Mouse (Mus musculus) v-Abl transformed pro-B cells (cell line): Measurements from ENCODE around the gene Sept3.
"Not testable (repeated sequence)": the region's sequence is repeated elsewhere in the genome, so short reads cannot be mapped to it uniquely, and the experiment has no call there.

Source experiments
- in situ Hi-C, 2 experiments: fragments of 400-800 bp; cut with MboI; formaldehyde crosslinking; loops; one replicate each; pipeline ENCODE4 v1.15.1; 2025; ENCODE audit not compliant: unreplicated experiment in 2 of 2

Sept3 gene

GRCm38 (mm10) chr15:82274593-82274926 is at the start of gene Sept3:
Gene Sept3 (plus strand): TSS chr15:82274893.
- in situ Hi-C loops: loop anchor here (10.0 to 25.0 kb wide), 3 partner anchors 650 to 1240 kb away; partner anchors contain the start of gene Ttll1 (in 2 of the 2)

DNA sequence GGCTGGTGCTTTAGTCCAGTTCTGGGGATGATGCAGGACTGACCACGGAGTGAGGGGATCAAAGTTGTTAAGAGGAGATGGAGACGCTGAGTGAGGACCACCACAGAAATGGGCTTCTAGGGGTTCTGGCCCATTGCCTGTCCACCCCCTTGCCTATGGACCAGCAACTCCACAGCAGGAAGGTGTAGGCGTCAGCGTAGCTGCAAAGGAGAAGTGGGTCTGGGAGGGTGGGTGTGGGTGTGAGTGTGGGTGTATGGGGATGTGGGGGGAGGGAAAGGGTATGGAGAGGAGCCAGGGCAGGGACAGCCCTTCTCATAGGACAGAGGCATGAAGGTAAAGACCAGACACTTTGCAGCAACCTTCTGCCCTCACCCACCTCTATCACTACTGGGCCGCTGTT is 48.9 kb upstream of the Sept3 start:
- in situ Hi-C loops: loop anchor here in 1 of 2 experiments (5.0 kb wide), 2 partner anchors 38 to 83 kb away; no protein-coding TSS in a partner anchor

GRCm38 (mm10) chr15:82229542-82230045 is 45.1 kb upstream of the Sept3 start:
- in situ Hi-C loops: loop anchor here (5.0 to 10.0 kb wide), 5 partner anchors 42 to 275 kb away; partner anchors contain the start of gene Mei1 (in 1 of the 2)

DNA sequence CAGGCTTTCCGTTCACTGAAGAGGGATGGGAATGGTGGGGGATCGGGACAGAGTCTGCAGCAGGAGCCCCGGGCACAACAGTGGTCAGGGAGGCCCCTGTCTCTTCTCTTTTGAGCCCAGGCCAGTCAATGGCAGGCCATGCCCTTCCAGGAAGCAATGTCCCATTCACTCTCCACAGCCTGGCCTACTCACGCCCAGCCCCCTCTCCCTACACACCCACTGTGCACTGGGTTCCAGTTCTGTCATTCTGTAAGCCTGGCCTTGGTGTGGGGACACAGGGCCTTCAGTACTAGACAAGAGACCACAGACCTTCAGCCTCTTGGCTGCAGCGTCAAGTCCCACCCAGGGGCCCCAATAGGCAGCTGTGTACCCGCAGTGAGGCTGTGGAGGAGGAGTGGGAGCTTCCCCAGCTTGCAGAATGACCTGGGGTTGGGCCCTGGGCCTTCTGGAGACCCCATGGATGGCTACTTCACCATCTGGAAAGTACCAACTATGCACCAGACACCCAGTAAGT is 44.5 kb upstream of the Sept3 start:
- in situ Hi-C loops: loop anchor here (5.0 to 10.0 kb wide), 3 partner anchors 93 to 275 kb away; partner anchors contain the start of gene Mei1 (in 1 of the 2)

- in situ Hi-C loops: loop anchor here (5.0 to 10.0 kb wide), 3 partner anchors 94 to 276 kb away; partner anchors contain the start of gene Mei1 (in 1 of the 2)
These were observed 43.6 kb upstream of the Sept3 start for GRCm38 (mm10) chr15:82231100-82231499.

GRCm38 (mm10) chr15:82231591-82232378 is 42.9 kb upstream of the Sept3 start:
- in situ Hi-C loops: loop anchor here (5.0 to 10.0 kb wide), 3 partner anchors 94 to 277 kb away; partner anchors contain the start of gene Mei1 (in 1 of the 2)

DNA sequence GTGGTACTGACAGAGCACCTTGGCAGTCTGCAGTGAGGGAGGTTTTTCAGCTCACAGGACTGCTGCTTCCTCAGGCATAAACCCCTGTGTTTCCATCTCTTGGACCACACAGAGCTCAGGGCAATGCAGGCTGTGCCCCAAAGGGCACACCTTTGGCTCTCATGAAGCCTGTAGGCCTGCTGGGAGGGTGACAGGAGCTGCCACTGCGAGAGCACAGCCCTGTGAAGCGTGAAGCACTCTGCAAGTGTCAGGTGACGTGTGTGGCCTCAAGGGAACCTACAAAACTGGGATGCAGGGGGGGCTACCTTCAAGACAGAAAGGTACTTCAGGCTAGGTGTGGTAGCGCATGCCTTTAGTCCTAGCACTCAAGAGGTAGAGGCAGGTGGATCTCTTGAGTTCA is 42.0 kb upstream of the Sept3 start:
- in situ Hi-C loops: loop anchor here (5.0 to 10.0 kb wide), 3 partner anchors 95 to 278 kb away; partner anchors contain the start of gene Mei1 (in 1 of the 2)

- in situ Hi-C loops: loop anchor here (5.0 to 10.0 kb wide), 2 partner anchors 168 to 281 kb away; partner anchors contain the start of gene Mei1 (in 1 of the 2)
These were observed 39.0 kb upstream of the Sept3 start for GRCm38 (mm10) chr15:82235661-82236060.

DNA sequence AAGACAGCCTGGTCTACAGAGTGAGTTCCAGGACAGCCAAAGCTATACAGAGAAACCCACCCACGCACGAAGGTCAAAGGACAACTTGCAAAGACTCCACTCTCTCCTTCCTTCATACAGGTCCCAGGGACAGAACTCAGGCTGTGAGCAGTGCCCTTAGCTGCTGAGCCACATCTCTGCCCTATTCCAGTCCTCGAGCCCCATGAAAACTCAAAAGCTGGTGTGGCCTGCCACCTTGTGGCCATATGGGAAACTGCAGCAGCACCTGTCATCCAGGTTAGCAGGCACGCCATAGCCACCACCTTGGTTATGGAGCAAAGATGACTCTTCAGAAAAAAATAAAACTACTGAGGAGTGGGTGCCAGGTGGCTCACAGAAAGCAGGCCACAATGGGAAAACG is 38.1 kb upstream of the Sept3 start:
- in situ Hi-C loops: loop anchor here (5.0 to 10.0 kb wide), 2 partner anchors 169 to 282 kb away; partner anchors contain the start of gene Mei1 (in 1 of the 2)

DNA sequence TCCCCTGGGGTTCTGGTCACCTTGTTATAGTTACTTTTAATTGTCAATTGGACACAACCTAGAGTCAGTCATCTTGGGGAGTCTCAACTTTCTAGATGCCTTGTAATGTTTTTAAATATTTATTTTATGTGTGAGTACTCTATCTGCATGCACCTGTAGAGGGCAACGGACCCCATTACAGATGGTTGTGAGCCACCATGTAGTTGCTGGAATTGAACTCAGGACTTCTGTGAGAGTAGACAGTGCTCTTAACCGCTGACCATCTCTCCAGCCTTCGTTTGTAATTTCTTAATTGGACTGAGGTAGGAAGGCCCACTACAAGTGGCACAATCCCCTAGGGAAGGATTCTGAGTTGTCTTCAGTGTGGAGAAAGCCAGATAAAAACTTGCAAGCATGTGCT is 31.4 kb upstream of the Sept3 start:
- in situ Hi-C loops: no loop called here

- in situ Hi-C loops: no loop called here
These were observed 31.0 kb upstream of the Sept3 start for GRCm38 (mm10) chr15:82243742-82244114.

- in situ Hi-C loops: no loop called here
These were observed 30.4 kb upstream of the Sept3 start, which contains the start of gene Cenpm for GRCm38 (mm10) chr15:82244115-82244804. Gene Cenpm (minus strand): TSS chr15:82244748.

DNA sequence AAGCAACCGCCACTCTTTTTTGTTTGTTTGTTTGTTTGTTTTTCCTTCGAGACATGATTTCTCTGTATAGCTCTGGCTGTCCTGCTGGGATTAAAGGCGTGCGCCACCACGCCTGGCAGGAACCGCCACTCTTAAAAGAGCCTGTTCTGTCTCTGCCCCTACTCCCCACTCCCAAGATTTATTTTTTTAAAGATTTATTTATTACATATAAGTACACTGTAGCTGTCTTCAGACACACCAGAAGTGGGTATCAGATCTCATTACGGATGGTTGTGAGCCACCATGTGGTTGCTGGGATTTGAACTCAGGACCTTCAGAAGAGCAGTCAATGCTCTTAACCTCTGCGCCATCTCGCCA is 29.9 kb upstream of the Sept3 start:
- in situ Hi-C loops: not testable (repeated sequence)

DNA sequence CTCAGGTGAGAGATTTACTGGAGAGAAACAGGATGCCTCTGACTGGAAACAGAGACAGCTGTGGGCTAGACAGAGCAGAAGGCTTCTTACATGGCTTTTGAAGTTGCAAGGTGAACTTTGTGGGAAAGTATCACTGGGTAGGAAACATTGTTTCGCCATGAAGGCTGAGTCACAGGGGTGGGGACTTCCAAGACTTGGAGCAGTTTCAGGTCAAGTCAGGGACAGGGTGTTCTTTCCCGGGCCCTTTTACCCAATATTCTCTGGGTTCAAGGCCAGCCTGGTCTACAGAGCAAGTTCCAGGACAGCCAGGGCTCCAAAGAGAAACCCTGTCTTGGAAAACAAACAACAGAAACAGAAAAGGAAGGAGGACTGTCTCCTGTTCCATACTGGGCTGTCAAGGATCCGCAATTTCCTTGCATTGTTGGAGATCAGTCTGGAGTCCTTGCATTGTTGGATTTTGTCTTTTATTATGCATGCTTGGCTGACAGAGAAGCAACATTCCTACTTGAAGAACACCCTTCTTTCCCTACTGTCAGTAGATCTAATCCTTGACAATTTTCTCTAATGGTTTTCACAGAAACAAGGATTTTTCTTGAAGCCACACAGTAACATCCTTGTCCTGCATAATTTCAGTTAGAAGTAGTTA is 27.4 kb upstream of the Sept3 start:
- in situ Hi-C loops: no loop called here

GRCm38 (mm10) chr15:82251579-82251978 is 23.1 kb upstream of the Sept3 start:
- in situ Hi-C loops: loop anchor here in 1 of 2 experiments (25.0 kb wide), 1 partner anchor 1261 kb away; the partner anchor contains the start of gene Ttll1

GRCm38 (mm10) chr15:82252097-82252496 is 22.6 kb upstream of the Sept3 start, which contains the start of gene 1500009C09Rik:
Gene 1500009C09Rik (plus strand): TSS chr15:82252397.
- in situ Hi-C loops: loop anchor here in 1 of 2 experiments (25.0 kb wide), 1 partner anchor 1260 kb away; the partner anchor contains the start of gene Ttll1

- in situ Hi-C loops: loop anchor here in 1 of 2 experiments (25.0 kb wide), 1 partner anchor 1257 kb away; the partner anchor contains the start of gene Ttll1
These were observed 19.4 kb upstream of the Sept3 start for GRCm38 (mm10) chr15:82255248-82255647.

DNA sequence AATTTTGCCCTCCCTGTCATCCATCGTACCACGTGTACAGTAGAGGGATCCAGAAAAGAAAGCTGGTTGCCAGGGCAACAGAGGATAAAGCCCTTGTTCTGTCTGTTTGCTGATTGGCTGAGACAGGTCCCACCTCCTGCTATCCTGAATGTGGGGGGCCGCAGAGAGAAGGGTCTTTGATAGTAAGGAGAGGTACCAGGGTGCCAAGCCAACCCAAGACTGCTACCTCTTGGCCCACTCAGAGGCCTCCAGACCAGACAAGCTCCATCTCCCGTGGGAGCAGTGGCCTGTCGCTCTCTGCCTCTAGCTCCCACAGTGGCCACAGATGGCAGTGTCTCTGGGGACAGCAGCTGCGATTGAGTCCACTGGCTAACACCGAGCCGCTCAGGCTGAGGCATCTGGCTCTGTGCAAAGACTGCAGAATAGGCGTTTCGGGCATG is 18.7 kb upstream of the Sept3 start:
- in situ Hi-C loops: loop anchor here in 1 of 2 experiments (25.0 kb wide), 1 partner anchor 1256 kb away; the partner anchor contains the start of gene Ttll1

DNA sequence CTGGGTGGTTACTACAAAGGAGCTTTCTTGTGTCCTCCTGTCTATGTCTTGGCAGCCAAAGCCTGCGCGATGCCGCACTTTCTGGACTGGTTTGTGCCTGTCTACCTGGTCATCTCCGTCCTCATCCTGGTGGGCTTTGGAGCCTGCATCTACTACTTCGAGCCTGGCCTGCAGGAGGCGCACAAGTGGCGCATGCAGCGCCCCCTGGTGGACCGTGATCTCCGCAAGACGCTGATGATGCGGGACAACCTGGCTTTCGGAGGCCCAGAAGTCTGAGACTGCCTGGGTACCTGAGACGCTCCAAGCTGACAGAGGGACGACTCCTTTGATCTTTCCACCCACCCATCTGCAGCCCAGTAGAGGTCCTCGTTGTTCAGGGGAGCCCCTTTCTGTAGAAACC is 15.2 kb upstream of the Sept3 start:
- in situ Hi-C loops: loop anchor here in 1 of 2 experiments (25.0 kb wide), 1 partner anchor 1253 kb away; the partner anchor contains the start of gene Ttll1
